Mouse (Mus musculus) stomach, postnatal 0 days (tissue): Measurements from ENCODE around the gene Ncf1. TPM values are rescaled to one million over a fixed set of nuclear protein-coding genes. Genes with fewer than 3 reads are reported as not detected.

ENCODE experiments used
- ATAC-seq: fragments of 200-750 bp; cut with Nextera tagmentation; 2 replicates; pipeline ENCODE4 v1.8.0; 2017; ENCODE audit not compliant: low FRiP score, low TSS enrichment
- DNase-seq: peaks from one replicate; pipeline ENCODE4 v3.0.0-alpha.2; 2016; ENCODE audit warnings: low spot score
- H3K27ac ChIP-seq: fragments of 300-500 bp; sonication (generic); replicated peaks from 2 replicates; pipeline ENCODE4 v1.5.1; 2014; ENCODE audit warnings: mild to moderate bottlenecking, control low read depth
- H3K27me3 ChIP-seq: fragments of 300-500 bp; sonication (generic); 2 replicates; pipeline ENCODE4 v1.6.1; 2014; ENCODE audit warnings: low read length; ENCODE audit not compliant: control insufficient read depth, insufficient read depth
- H3K36me3 ChIP-seq: fragments of 300-500 bp; sonication (generic); 2 replicates; pipeline ENCODE4 v1.6.1; 2014; ENCODE audit warnings: low read length, mixed read lengths; ENCODE audit not compliant: control insufficient read depth, insufficient read depth
- H3K4me1 ChIP-seq: fragments of 300-500 bp; sonication (generic); replicated peaks from 2 replicates; pipeline ENCODE4 v1.6.1; 2014; ENCODE audit warnings: antibody characterized with exemption; ENCODE audit not compliant: control insufficient read depth, insufficient read depth
- H3K4me2 ChIP-seq: fragments of 300-500 bp; sonication (generic); replicated peaks from 2 replicates; pipeline ENCODE4 v1.6.1; 2014; ENCODE audit warnings: low read depth, mild to moderate bottlenecking, control low read depth, moderate library complexity
- H3K4me3 ChIP-seq: fragments of 300-500 bp; sonication (generic); 2 replicates; pipeline ENCODE4 v1.5.1; 2014; ENCODE audit warnings: low read depth, low read length, control low read depth
- H3K9ac ChIP-seq: fragments of 300-500 bp; sonication (generic); 2 replicates; pipeline ENCODE4 v1.6.1; 2014; ENCODE audit warnings: mild to moderate bottlenecking, low read length, control low read depth, mixed read lengths
- H3K9me3 ChIP-seq: fragments of 300-500 bp; sonication (generic); 2 replicates; pipeline ENCODE4 v1.6.1; 2016; ENCODE audit warnings: low read length; ENCODE audit not compliant: control insufficient read depth
- CTCF ChIP-seq: IDR thresholded peaks from 2 replicates; pipeline ENCODE4 v1.5.1; 2016; ENCODE audit warnings: antibody characterized with exemption, low read depth, mild to moderate bottlenecking, moderate library complexity
- EP300 ChIP-seq: optimal IDR thresholded peaks from 2 replicates; pipeline ENCODE3; 2016; ENCODE audit warnings: antibody characterized with exemption
- WGBS: fragments of 180-500 bp; shearing (Covaris S2); extraction: QIAGEN DNeasy Blood & Tissue Kit; methylation state at CpG from one replicate; pipeline ENCODE4 v1.1.7; 2014; 5-methylcytosine and 5-hydroxymethylcytosine counted together
- polyA plus RNA-seq: library from polyadenylated mRNA; unstranded; fragments of >200 nt; fragmentation: Nextera tagmentation; extraction: Ambion mirVana; gene quantifications from 2 replicates; pipeline ENCODE4 v1.2.1, GENCODE M21; 2015

The Ncf1 gene
- polyA plus RNA-seq, 1 experiment from 2014 or later = 2.4 TPM

GRCm38 (mm10) chr5:134243661-134244436, 14.4 kb upstream of the Ncf1 start:
- no peak for TF ChIP-seq CTCF
- no peak for TF ChIP-seq EP300
- WGBS = 77% methylated on average over 26 of the region's 26 CpGs
- no peak overlapping the region for H3K4me3 ChIP-seq
- ATAC-seq = no peak
- no peak overlapping the region for H3K4me2 ChIP-seq
- H3K9ac ChIP-seq = no peak overlapping the region
- H3K9me3 ChIP-seq = no peaks in the 10 kb centered on the region
- no peak overlapping the region for H3K27ac ChIP-seq
- no peaks in the 10 kb centered on the region for H3K4me1 ChIP-seq
- H3K36me3 ChIP-seq = peaks cover 67% of the 10 kb centered on the region
- no peak for DNase-seq
- H3K27me3 ChIP-seq = no peaks in the 10 kb centered on the region

DNA sequence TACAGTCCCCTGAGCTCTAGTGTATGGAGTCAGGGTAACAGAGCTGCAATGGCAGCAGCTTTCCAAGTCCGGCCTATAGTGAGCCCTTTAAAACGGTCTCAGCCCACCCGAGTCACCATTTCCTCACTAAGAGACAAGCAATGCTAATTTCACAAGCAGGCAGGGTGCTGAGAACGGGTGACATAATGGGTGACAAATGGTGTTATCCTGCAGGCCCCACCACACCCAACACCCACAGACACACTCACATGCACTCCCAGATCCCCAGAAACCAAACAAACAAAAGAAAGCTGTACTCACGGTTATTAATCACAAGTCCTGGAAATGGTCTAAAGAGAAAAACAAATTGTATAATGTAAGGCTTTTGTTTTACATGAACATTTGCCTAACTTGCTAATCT, 12.4 kb upstream of the Ncf1 start:
- DNase-seq (no peak), ATAC-seq (no peak)
- H3K9ac ChIP-seq = no peak overlapping the region
- no peak for TF ChIP-seq EP300
- TF ChIP-seq CTCF = no peak
- H3K27ac ChIP-seq = peak overlapping the region; percentile 61; the same call in 1 of the 2 replicates
- no peak overlapping the region for H3K4me2 ChIP-seq
- WGBS = 69% methylated on average over 5 of the region's 5 CpGs
- H3K9me3 ChIP-seq = no peaks in the 10 kb centered on the region
- H3K36me3 ChIP-seq = peaks cover 72% of the 10 kb centered on the region
- H3K27me3 ChIP-seq = no peaks in the 10 kb centered on the region
- H3K4me3 ChIP-seq = no peak overlapping the region
- H3K4me1 ChIP-seq = no peaks in the 10 kb centered on the region

GRCm38 (mm10) chr5:134237936-134238760, 8.7 kb upstream of the Ncf1 start:
- no peaks in the 10 kb centered on the region; the same call in 1 of the 2 replicates for H3K4me1 ChIP-seq
- no peak for TF ChIP-seq EP300
- no peak for TF ChIP-seq CTCF
- H3K4me2 ChIP-seq = no peak overlapping the region
- no peaks in the 10 kb centered on the region for H3K27me3 ChIP-seq
- 0 out of 2 replicates have a peak, but pooled peaks have one; percentile 13 for ATAC-seq
- no peak overlapping the region for H3K27ac ChIP-seq
- H3K9me3 ChIP-seq = no peaks in the 10 kb centered on the region
- H3K4me3 ChIP-seq = no peak overlapping the region
- no peak overlapping the region for H3K9ac ChIP-seq
- no peak for DNase-seq
- 73% methylated on average over 28 of the region's 28 CpGs for WGBS
- H3K36me3 ChIP-seq = peaks cover 39% of the 10 kb centered on the region

DNA sequence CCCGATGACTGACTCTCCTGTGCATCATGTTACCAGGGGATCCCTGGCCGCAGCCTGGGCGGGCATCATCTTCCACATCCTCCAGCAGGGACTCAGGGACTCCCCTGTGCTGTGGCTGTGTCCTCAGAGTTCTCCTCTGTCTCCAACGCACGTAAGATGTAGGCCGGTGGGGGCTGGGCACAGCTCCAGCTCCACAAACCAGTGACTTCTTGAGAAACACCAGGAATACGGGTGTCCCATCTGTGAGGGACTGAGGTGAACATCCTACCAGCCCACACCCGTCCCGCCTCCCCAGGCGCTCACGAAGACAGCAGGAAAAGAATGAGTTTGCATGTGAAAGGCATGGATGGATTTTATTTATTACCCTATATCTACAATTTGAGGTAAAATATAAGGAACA, 8.1 kb upstream of the Ncf1 start:
- no peak for DNase-seq
- Histone ChIP-seq H3K4me1 (no peaks in the 10 kb centered on the region; the same call in 1 of the 2 replicates), H3K4me2 (no peak overlapping the region), H3K27ac (no peak overlapping the region), H3K36me3 (peaks cover 33% of the 10 kb centered on the region), H3K9ac (no peak overlapping the region), H3K9me3 (no peaks in the 10 kb centered on the region), H3K4me3 (no peak overlapping the region), H3K27me3 (no peaks in the 10 kb centered on the region)
- WGBS = 89% methylated on average over 11 of the region's 11 CpGs
- TF ChIP-seq EP300 = no peak
- no peak for TF ChIP-seq CTCF
- no peak for ATAC-seq

GRCm38 (mm10) chr5:134236796-134237195, 7.4 kb upstream of the Ncf1 start:
- H3K4me2 ChIP-seq = no peak overlapping the region
- no peaks in the 10 kb centered on the region for H3K27me3 ChIP-seq
- peaks cover 30% of the 10 kb centered on the region for H3K36me3 ChIP-seq
- H3K4me1 ChIP-seq = no peaks in the 10 kb centered on the region; the same call in 1 of the 2 replicates
- H3K27ac ChIP-seq = no peak overlapping the region
- no peaks in the 10 kb centered on the region for H3K9me3 ChIP-seq
- no peak; the same call in 1 of the 2 replicates for ATAC-seq
- H3K9ac ChIP-seq = no peak overlapping the region
- WGBS = 62% methylated on average over 6 of the region's 6 CpGs
- H3K4me3 ChIP-seq = no peak overlapping the region
- TF ChIP-seq CTCF (no peak), EP300 (no peak)
- no peak for DNase-seq

DNA sequence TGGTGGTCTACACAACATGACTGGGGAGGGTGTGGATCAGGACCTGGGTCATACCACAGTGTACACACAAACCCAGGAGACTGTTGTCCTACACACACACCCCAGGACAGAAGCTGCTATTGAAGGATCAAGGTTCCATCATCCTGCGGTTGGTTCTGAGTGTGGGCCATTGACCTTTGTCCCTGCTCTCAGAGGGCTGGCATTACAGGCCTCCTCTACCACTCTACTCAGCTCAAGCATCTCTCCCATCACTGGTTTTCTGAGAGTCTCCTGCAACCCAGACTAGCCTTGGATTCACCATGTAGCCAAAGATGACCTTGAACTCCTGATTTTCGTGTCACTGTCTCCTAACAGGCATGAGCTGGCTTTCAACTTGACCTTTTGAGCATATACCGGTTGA, 6.8 kb upstream of the Ncf1 start:
- Histone ChIP-seq H3K27ac (no peak overlapping the region), H3K4me2 (no peak overlapping the region), H3K9me3 (no peaks in the 10 kb centered on the region), H3K4me1 (no peaks in the 10 kb centered on the region; the same call in 1 of the 2 replicates), H3K9ac (0 out of 2 replicates have a peak overlapping the region, but pooled peaks have one; percentile 5), H3K36me3 (peaks cover 30% of the 10 kb centered on the region), H3K27me3 (no peaks in the 10 kb centered on the region), H3K4me3 (no peak overlapping the region)
- no peak for TF ChIP-seq CTCF
- TF ChIP-seq EP300 = no peak
- WGBS = 82% methylated on average over 3 of the region's 3 CpGs
- DNase-seq = no peak
- no peak for ATAC-seq
